In genomic region chr11:85926287-85926764, GRCm38 (mm10) we compare ENCODE assay signal across 9 mouse cellular contexts. TPM values are rescaled to one million over a fixed set of nuclear protein-coding genes. Genes with fewer than 3 reads are reported as not detected.
DNase-seq lines count a peak whose midpoint lies in the region; ATAC-seq and TF ChIP-seq lines count a peak whose summit lies in the region.
"Had no signal": no experiment of that assay in that cellular context is flagged by ENCODE, and none has a peak within 500 bp of the region (broad histone marks: within the 10 kb centered on the region; RNA-seq: fewer than 3 reads in every experiment).

No protein-coding gene starts in this region.

- TF ChIP-seq CTCF in lung, adult 2 months (IDR thresholded peaks at IDR 0.05; ENCODE audit: insufficient read depth, low read length): no peak

- H3K36me3 ChIP-seq in embryonic facial prominence, embryonic 14.5 days (ENCODE audit: control insufficient read depth, insufficient read depth, low read length): no peaks in the 10 kb centered on the region
- no peaks in the 10 kb centered on the region for H3K36me3 ChIP-seq in intestine, embryonic 15.5 days
- H3K36me3 ChIP-seq in neural tube, embryonic 15.5 days: no peaks in the 10 kb centered on the region

- peak; percentile 18 for DNase-seq in lung, adult 2 months
- DNase-seq in lung, postnatal 10 days: no peak
- DNase-seq in embryonic facial prominence, embryonic 14.5 days (ENCODE audit: low spot score): no peak
- no peak for DNase-seq in gastrocnemius, postnatal 10 days
- no peak for DNase-seq in urinary bladder, postnatal 36 days (ENCODE audit: low spot score in 2 of 2)
- no peak for DNase-seq in adrenal gland, postnatal 25 days
- DNase-seq: left cerebral cortex, postnatal 4 days had no signal

- TF ChIP-seq POLR2A in lung, adult 2 months (IDR thresholded peaks at IDR 0.05; ENCODE audit: borderline replicate concordance, extremely low read depth, low read depth, low read length): no peak

- no peaks in the 10 kb centered on the region for H3K9me3 ChIP-seq in embryonic facial prominence, embryonic 14.5 days (ENCODE audit: control insufficient read depth, low read length)
- H3K9me3 ChIP-seq in intestine, embryonic 15.5 days: no peaks in the 10 kb centered on the region
- H3K9me3 ChIP-seq in neural tube, embryonic 15.5 days (replicated peaks): no peaks in the 10 kb centered on the region

- H3K4me2 ChIP-seq in embryonic facial prominence, embryonic 14.5 days (ENCODE audit: low read depth, low read length): peak overlapping the region; percentile 51
- peak overlapping the region; percentile 36 for H3K4me2 ChIP-seq in intestine, embryonic 15.5 days (replicated peaks)
- H3K4me2 ChIP-seq in neural tube, embryonic 15.5 days: peak overlapping the region; percentile 39

- H3K27ac ChIP-seq in embryonic facial prominence, embryonic 14.5 days (replicated peaks; ENCODE audit: low read depth, low read length): no peak overlapping the region
- H3K27ac ChIP-seq in intestine, embryonic 15.5 days: no peak overlapping the region
- no peak overlapping the region for H3K27ac ChIP-seq in neural tube, embryonic 15.5 days (replicated peaks)

- no peak; the same call in 1 of the 2 replicates for ATAC-seq in embryonic facial prominence, embryonic 14.5 days (ENCODE audit: low read depth)
- ATAC-seq in intestine, embryonic 15.5 days: no peak
- no peak for ATAC-seq in neural tube, embryonic 15.5 days (ENCODE audit: low FRiP score)

- WGBS in lung, adult 2 months: 29% methylated on average over 16 of the region's 16 CpGs
- 6% methylated on average over 15 of the region's 16 CpGs for WGBS in embryonic facial prominence, embryonic 14.5 days
- 14% methylated on average over 16 of the region's 16 CpGs for whole genome bisulfite sequencing in intestine, embryonic 15.5 days
- 8% methylated on average over 16 of the region's 16 CpGs for WGBS in neural tube, embryonic 15.5 days

- peaks cover 30% of the 10 kb centered on the region for H3K27me3 ChIP-seq in embryonic facial prominence, embryonic 14.5 days (replicated peaks; ENCODE audit: control insufficient read depth, insufficient read depth, low read length)
- H3K27me3 ChIP-seq in intestine, embryonic 15.5 days (replicated peaks): peaks cover 42% of the 10 kb centered on the region
- H3K27me3 ChIP-seq in neural tube, embryonic 15.5 days (replicated peaks): peaks cover 62% of the 10 kb centered on the region

- peak overlapping the region; percentile 5 for H3K9ac ChIP-seq in embryonic facial prominence, embryonic 14.5 days (ENCODE audit: low read depth, low read length)
- no peak overlapping the region for H3K9ac ChIP-seq in intestine, embryonic 15.5 days
- no peak overlapping the region for H3K9ac ChIP-seq in neural tube, embryonic 15.5 days (replicated peaks)

- peaks cover 4% of the 10 kb centered on the region; the same call in 1 of the 2 replicates for H3K4me1 ChIP-seq in lung, adult 2 months (ENCODE audit: control insufficient read depth, insufficient read depth, low read length)
- H3K4me1 ChIP-seq in embryonic facial prominence, embryonic 14.5 days (ENCODE audit: control insufficient read depth, insufficient read depth, low read length): peaks cover 18% of the 10 kb centered on the region
- 0 out of 2 replicates have a peak, but pooled peaks cover 5% of the 10 kb centered on the region for H3K4me1 ChIP-seq in intestine, embryonic 15.5 days (replicated peaks)
- H3K4me1 ChIP-seq in neural tube, embryonic 15.5 days: peaks cover 16% of the 10 kb centered on the region

- H3K4me3 ChIP-seq in lung, adult 2 months (replicated peaks; ENCODE audit: extremely low read depth, low read depth, low read length): no peak overlapping the region
- H3K4me3 ChIP-seq in embryonic facial prominence, embryonic 14.5 days (ENCODE audit: low read depth, low read length): peak overlapping the region; percentile 25
- H3K4me3 ChIP-seq in intestine, embryonic 15.5 days (replicated peaks): peak overlapping the region; percentile 10; the same call in 1 of the 2 replicates
- no peak overlapping the region for H3K4me3 ChIP-seq in neural tube, embryonic 15.5 days (replicated peaks)

RNA-seq across cellular contexts. Expression of gene Tbx4, which starts 40.1 kb away (rescaled TPM):
- polyA plus RNA-seq in lung, adult 2 months (2012; rRNA removed): 79.5 and 80.4 TPM in 2 replicates
- polyA plus RNA-seq in embryonic facial prominence, embryonic 14.5 days (2014; fragmentation: Nextera tagmentation; extraction: Ambion mirVana): 0.85 and 1.4 TPM in 2 replicates
- 0.16 TPM in 1 of 2 replicates, not detected in the other for polyA plus RNA-seq in intestine, embryonic 15.5 days (2015; fragmentation: Nextera tagmentation; extraction: Ambion mirVana)
- polyA plus RNA-seq in neural tube, embryonic 15.5 days (2015; fragmentation: Nextera tagmentation; extraction: Ambion mirVana): 0.19 and 0.29 TPM in 2 replicates
- 1 to 10 TPM; 3.0 to 4.4 TPM for total RNA-seq in gastrocnemius, postnatal 10 days (2021)
- not detected in 2 replicates for total RNA-seq in adrenal gland, postnatal 25 days (2021)

Comparison
In these comparisons a context has a peak if more than half of its experiments do, and no peak if none do; other contexts are left out.
1. H3K4me3 ChIP-seq: peak in embryonic facial prominence, embryonic 14.5 days (single experiment) and intestine, embryonic 15.5 days (single experiment); none in lung, adult 2 months (single experiment) and neural tube, embryonic 15.5 days (single experiment).
2. RNA of gene Tbx4, which starts 40.1 kb away (polyA plus RNA-seq): 79.5 to 80.4 TPM in lung, adult 2 months; 0.85 to 1.4 TPM in embryonic facial prominence, embryonic 14.5 days, 0.19 to 0.29 TPM in neural tube, embryonic 15.5 days and 0.16 TPM in intestine, embryonic 15.5 days; every median in the first group is over 10 times any median in the second.
3. Peak in every context shown above with its lines, with median percentiles within 50 percentile points of each other: H3K4me2 ChIP-seq.